Mouse (Mus musculus) erythroblast, embryonic 14.5 days (primary cell): ENCODE data around the gene Edem3. TPM values are rescaled to one million over a fixed set of nuclear protein-coding genes. Genes with fewer than 3 reads are reported as not detected.
A peak's percentile ranks its signal among the peaks of the same experiment; 100 is the strongest.

Experiments
- H3K27me3 ChIP-seq: 2 replicates; pipeline ENCODE4 v1.6.1; 2012; ENCODE audit warnings: inconsistent platforms; ENCODE audit not compliant: control insufficient read depth
- H3K36me3 ChIP-seq: 2 replicates; pipeline ENCODE4 v1.6.1; 2012; ENCODE audit warnings: mild to moderate bottlenecking, inconsistent platforms; ENCODE audit not compliant: control insufficient read depth
- H3K4me1 ChIP-seq: 2 replicates; pipeline ENCODE4 v1.6.1; 2012; ENCODE audit warnings: inconsistent platforms; ENCODE audit not compliant: control insufficient read depth
- H3K4me3 ChIP-seq: replicated peaks from 2 replicates; pipeline ENCODE3; 2012; ENCODE audit warnings: moderate library complexity, mild to moderate bottlenecking, inconsistent platforms
- H3K9me3 ChIP-seq: 2 replicates; pipeline ENCODE4 v1.6.1; 2012; ENCODE audit warnings: low read length, inconsistent platforms, mixed read lengths; ENCODE audit not compliant: control insufficient read depth
- GATA1 ChIP-seq: IDR thresholded peaks from 2 replicates; pipeline ENCODE4 v1.6.1; 2012; ENCODE audit warnings: low read length, inconsistent platforms, mixed read lengths
- TAL1 ChIP-seq: IDR thresholded peaks from 3 replicates; pipeline ENCODE4 v1.6.1; 2012; ENCODE audit warnings: low read length, inconsistent platforms, mixed read lengths
- polyA plus RNA-seq: library from polyadenylated mRNA; stranded (reverse); fragments of >175 nt; gene quantifications from 2 replicates; pipeline ENCODE4 v1.2.3, GENCODE M21; 2012

The Edem3 gene
- 0.08 and 0.09 TPM in 2 replicates for polyA plus RNA-seq

GRCm38 (mm10) chr1:151754881-151755659 lies at the start of gene Edem3:
Edem3 (plus strand) TSS chr1:151755371.
- peaks cover 4% of the 10 kb centered on the region for H3K36me3 ChIP-seq
- TF ChIP-seq TAL1 (no peak), GATA1 (0 out of 2 replicates have a peak, but pooled peaks have one; percentile 9)
- no peaks in the 10 kb centered on the region for H3K9me3 ChIP-seq
- no peaks in the 10 kb centered on the region for H3K27me3 ChIP-seq
- H3K4me3 ChIP-seq, result peak within 1 kb of the TSS; percentile 99
- H3K4me1 ChIP-seq, result peaks cover 43% of the 10 kb centered on the region

- no peaks in the 10 kb centered on the region for H3K27me3 ChIP-seq
- peaks cover 9% of the 10 kb centered on the region for H3K4me1 ChIP-seq
- no peaks in the 10 kb centered on the region for H3K9me3 ChIP-seq
- H3K36me3 ChIP-seq, result no peaks in the 10 kb centered on the region
- TF ChIP-seq GATA1 (no peak), TAL1 (no peak)
- no peak overlapping the region for H3K4me3 ChIP-seq
These were observed 49.3 kb upstream of the Edem3 start for GRCm38 (mm10) chr1:151705723-151706396.

- no peak for TF ChIP-seq GATA1
- TF ChIP-seq TAL1, result no peak
- Histone ChIP-seq H3K36me3 (no peaks in the 10 kb centered on the region), H3K9me3 (no peaks in the 10 kb centered on the region), H3K4me3 (no peak overlapping the region), H3K27me3 (no peaks in the 10 kb centered on the region), H3K4me1 (peaks cover 9% of the 10 kb centered on the region)
These were observed 48.8 kb upstream of the Edem3 start for GRCm38 (mm10) chr1:151706397-151706752.

- Histone ChIP-seq H3K36me3 (no peaks in the 10 kb centered on the region), H3K4me1 (peaks cover 13% of the 10 kb centered on the region), H3K4me3 (no peak overlapping the region), H3K27me3 (no peaks in the 10 kb centered on the region), H3K9me3 (no peaks in the 10 kb centered on the region)
- no peak for TF ChIP-seq TAL1
- TF ChIP-seq GATA1, result no peak
These were observed 46.0 kb upstream of the Edem3 start for GRCm38 (mm10) chr1:151708966-151709733.

- peaks cover 13% of the 10 kb centered on the region for H3K4me1 ChIP-seq
These were observed 45.5 kb upstream of the Edem3 start for GRCm38 (mm10) chr1:151709734-151710022.

GRCm38 (mm10) chr1:151710424-151711055 lies 44.6 kb upstream of the Edem3 start:
- Histone ChIP-seq H3K36me3 (no peaks in the 10 kb centered on the region), H3K4me3 (no peak overlapping the region), H3K27me3 (no peaks in the 10 kb centered on the region), H3K4me1 (peaks cover 13% of the 10 kb centered on the region), H3K9me3 (no peaks in the 10 kb centered on the region)
- TF ChIP-seq GATA1, result no peak
- TF ChIP-seq TAL1, result no peak

More at GRCm38 (mm10) chr1:151709734-151710022, 45.5 kb upstream of the Edem3 start:
- H3K36me3 ChIP-seq, result no peaks in the 10 kb centered on the region
- no peaks in the 10 kb centered on the region for H3K9me3 ChIP-seq
- H3K27me3 ChIP-seq, result no peaks in the 10 kb centered on the region
- TF ChIP-seq TAL1 (no peak), GATA1 (no peak)
- no peak overlapping the region for H3K4me3 ChIP-seq

GRCm38 (mm10) chr1:151711062-151711461 lies 44.1 kb upstream of the Edem3 start:
- H3K9me3 ChIP-seq, result no peaks in the 10 kb centered on the region
- TF ChIP-seq TAL1 (no peak), GATA1 (no peak)
- peaks cover 10% of the 10 kb centered on the region for H3K4me1 ChIP-seq
- H3K4me3 ChIP-seq, result no peak overlapping the region
- no peaks in the 10 kb centered on the region for H3K36me3 ChIP-seq
- H3K27me3 ChIP-seq, result no peaks in the 10 kb centered on the region

- no peaks in the 10 kb centered on the region for H3K27me3 ChIP-seq
- no peaks in the 10 kb centered on the region for H3K9me3 ChIP-seq
- TF ChIP-seq TAL1 (no peak), GATA1 (no peak)
- no peaks in the 10 kb centered on the region for H3K36me3 ChIP-seq
- peaks cover 10% of the 10 kb centered on the region for H3K4me1 ChIP-seq
- H3K4me3 ChIP-seq, result no peak overlapping the region
These were observed 42.5 kb upstream of the Edem3 start for GRCm38 (mm10) chr1:151712664-151713063.

GRCm38 (mm10) chr1:151713622-151714021 lies 41.5 kb upstream of the Edem3 start:
- Histone ChIP-seq H3K9me3 (no peaks in the 10 kb centered on the region), H3K4me1 (peaks cover 8% of the 10 kb centered on the region), H3K4me3 (no peak overlapping the region), H3K36me3 (no peaks in the 10 kb centered on the region), H3K27me3 (no peaks in the 10 kb centered on the region)
- TF ChIP-seq TAL1, result no peak
- TF ChIP-seq GATA1, result no peak
